Mouse (Mus musculus): ENCODE measurements at regions not wholly inside any gene's neighbourhood (a gene's known extent, or its start where the extent isn't known, plus 50 kb on each side); places are given as distances from the start of the nearest gene placed in this dataset.
A peak's percentile ranks its signal among the peaks of the same experiment; 100 is the strongest.

DNA sequence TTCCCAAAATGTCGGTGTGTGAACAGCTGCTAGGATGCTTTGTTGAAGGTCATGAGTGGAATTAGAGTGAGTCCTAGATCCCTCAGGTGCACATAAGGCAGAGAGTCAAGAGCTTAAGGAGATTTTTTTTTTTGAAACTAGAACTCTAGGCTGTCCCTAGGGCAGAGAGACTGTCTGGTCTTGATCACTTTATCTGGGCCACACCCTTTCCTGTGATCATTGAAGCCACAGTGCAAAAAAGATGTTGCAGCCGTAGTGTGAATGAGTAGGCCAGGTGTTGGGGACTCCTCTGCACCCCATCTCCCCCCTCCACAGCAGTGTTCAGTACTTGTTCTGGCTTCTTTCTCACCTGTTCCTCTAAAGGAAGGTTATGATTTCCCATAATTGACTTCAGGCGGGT, 153.9 kb downstream of the Katnal1 start:
- DNase-seq: no peak

DNA sequence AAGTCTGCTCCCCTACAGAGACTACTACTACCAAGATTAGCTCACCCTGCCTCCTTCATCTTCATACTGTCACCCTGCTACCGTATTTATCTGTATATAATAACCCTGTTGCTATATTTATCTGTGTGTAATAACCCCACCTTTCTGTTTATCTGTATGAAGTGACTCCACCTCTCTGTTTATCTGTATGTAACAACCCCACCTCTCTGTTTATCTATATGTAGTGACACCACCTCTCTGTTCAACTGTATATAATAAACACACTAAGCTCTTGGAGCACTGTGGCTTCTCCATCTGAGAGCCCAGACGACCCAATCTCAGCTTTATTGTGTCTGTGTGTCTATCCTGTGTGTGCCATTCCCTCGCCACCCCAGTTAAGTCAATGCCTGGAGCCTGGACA, 154.7 kb downstream of the Katnal1 start:
- DNase-seq: no peak

DNA sequence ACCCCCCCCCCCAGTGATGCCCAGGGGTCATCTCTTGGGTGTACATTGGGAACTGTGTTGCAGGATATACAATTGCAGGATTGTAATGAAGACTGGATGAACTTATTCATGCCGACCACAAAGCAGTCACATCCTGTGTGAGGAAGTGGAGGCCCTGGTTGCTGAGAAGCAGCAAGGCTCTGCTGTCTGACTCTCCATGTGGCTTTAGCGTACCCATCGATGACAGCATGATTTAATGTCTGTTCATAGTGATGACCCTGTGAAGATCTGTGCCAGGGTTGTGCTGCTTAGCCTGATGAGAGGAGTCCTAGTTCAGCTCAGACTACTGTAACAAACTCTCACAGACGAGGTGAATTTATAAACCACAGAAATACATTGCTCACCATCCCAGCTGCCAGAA, 159.7 kb downstream of the Katnal1 start:
- no peak for DNase-seq

DNA sequence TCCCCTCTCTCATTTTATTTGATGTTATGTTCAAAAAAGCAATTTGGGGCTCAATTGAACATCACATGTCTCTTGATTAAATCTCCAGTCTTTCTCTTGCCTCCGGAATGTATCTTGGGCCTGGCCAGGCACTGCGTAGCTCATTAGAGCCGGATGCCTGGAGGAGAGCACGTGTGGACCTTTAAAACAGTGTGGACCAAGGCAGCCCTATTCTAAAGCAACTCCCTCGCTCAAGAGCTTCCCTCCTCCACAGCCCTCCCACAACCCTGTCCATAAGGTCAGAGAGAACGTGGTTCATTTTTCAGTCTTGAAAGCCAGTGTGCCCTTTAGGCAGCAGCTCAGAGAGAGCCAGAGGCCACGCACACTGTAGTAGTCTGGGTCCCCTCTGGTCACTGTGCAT, 160.8 kb downstream of the Katnal1 start:
- DNase-seq: peak; percentile 36 to 50

DNA sequence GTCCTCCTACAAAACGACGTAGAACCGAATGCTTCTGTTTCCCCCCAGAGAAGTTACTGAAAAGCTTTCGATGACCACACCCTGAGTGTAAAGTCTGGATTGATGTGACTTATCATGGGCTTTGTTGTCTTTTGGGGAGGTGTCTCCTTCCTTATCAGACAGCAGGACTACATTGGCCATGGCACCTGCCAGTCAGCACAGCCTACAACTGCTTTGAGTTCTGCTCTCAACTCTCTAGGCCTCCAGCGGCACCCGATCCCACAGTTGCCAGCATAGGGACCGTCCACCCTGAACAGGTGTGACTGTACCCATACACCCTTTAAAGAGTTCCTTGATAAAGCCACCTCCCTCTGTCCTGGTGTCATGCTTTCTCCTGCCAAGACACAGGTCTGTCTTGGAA, 163.1 kb downstream of the Katnal1 start:
- no peak for DNase-seq

DNA sequence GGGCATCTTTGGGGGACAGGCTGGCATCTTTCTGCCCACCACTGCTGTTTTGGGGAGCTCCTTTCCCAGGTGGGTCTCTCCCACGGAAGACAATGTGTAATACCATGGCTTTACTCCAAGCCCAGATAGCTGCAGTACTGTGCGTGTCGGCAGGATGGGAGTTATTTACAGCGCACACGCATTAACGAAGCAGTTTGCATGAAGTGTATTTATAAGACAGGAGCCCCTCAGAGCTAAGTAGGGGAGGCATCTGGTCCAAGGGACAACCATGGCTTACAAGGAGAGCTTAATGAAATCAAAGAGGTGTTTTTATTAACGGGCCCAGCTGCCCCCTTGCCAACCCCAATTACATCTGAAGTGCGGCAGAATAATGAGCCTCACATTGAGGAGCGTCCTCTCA, 169.0 kb downstream of the Katnal1 start:
- no peak for DNase-seq

DNA sequence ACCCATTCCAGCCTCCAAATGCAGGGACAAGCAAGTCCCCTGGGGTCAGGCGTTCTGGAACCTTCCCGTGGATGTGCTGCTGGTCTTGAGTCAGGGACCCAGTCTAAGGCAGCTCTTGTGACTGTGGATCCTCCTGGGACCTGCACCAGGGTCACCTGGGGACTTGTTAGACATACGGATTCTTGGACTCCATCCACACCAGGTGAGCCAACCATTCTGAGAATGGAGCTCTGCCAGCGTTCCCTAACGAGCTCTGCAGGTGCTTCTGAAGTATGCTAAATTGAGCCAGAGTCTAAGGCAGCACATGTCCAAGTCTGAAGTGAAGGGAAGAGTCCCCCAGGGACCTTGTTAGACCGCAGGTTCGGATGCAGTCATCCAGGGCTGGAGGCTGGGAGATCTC, 170.3 kb downstream of the Katnal1 start:
- peak in 1 of 2 experiments; percentile 26 for DNase-seq

DNA sequence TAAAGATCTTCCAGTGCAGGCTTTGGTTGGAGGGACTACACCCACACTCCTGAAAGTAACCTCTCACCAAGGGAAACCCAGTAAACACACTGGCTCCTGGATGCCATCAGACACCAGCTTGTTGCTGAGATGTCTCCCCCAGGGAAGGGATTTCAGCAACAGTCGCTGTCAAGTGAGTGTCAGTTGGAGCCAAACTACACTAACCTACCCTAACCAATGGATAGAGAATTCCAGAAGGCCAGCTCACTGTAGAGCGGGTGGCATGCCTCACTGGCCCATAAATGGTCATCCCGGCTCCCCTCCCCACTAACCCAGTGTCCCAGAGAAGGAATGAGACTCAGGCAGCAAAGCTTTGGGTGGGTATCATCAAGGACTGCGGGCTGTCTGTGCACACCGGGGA, 171.4 kb downstream of the Katnal1 start:
- DNase-seq: peak in 1 of 2 experiments; percentile 37

DNA sequence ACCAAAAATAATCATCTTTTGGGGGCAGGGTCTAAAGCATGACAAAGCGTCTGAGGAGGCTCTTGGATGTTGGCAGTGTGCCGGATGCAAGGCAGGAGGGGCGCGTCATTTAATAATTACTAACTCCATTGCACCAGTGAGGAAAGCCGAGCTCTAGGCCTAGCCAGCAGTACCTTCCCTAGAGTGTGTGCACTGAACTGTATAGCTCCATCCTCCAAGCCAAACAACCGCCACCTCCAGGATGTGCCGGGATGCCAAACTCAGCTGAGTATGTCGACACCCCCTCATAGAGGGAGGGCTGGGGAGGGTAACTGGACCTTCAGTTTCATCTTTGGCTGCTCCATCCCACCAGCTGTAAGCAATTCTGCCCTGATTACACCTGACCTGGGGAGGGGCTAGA, 171.9 kb downstream of the Katnal1 start:
- DNase-seq: peak; percentile 68 to 74

DNA sequence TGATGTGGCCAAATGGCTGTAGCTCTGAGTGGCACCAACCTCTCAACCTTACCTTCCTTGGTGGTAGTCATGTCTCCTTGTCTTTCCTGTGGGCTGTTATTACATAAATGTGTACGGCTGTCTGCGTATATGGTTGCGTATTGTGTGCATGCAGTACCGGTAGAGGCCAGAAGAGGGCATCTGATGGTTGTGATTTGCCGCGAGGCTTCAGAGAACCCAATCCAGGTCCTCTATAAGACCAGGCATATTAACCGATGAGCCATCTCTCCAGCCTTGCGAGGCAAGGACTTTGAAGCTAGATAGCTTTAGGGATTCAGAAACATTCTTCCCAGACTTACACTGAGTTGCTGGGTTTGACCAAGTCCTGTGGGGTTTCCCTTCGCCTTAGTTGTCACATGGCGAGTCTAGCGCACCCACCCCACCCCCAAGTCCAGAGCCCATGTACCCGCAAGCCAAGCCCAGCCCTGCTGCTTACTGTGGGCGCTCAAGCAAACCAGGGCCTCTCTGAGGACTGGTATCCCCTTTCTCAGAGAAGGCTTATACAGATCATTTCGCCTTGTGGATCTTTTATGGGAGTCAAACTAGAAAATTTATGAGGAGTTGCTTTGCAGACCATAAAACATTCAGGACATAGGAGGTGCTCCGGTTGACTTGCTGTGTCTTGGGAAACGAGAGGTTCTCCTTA, 172.7 kb downstream of the Katnal1 start:
- peak; percentile 73 to 78 for DNase-seq

DNA sequence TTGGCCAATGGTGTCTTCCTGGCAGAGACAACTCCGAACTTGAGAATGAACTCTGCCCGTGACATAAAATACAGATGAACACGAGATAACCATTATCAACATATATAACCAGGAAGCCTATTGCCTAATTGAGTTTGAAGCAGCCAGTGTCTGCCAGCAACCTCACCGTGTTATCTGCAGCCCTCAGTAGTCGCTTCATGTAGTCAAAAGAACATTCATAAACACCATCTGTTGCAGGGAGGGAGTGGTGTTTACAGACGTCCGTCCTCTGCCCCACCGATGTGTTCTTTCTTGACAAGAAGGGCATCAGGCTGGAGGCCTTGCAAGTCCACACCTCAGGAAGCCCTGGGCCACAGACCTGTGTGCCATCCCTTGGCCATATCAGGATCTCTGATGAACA, 173.3 kb downstream of the Katnal1 start:
- DNase-seq: no peak

DNA sequence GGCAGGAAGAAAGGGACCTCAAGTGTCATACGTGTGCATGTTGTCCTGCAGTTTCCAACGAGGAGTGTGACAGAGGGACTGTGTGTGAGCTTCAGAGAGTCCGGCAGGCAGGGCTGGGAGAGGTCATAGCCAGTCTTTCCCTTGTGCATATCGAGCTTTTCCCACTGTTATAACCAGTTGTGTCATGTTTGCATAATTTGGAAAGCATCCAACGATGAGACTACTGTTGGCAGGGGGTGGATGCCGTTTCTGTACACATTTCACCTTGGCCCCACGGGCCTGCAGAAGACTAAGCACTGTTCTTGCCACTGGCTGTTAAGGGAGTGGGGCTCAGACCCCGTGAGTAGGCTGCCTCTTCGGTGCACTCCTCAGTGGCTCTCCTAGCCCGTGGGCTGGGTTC, 174.2 kb downstream of the Katnal1 start:
- DNase-seq: no peak

DNA sequence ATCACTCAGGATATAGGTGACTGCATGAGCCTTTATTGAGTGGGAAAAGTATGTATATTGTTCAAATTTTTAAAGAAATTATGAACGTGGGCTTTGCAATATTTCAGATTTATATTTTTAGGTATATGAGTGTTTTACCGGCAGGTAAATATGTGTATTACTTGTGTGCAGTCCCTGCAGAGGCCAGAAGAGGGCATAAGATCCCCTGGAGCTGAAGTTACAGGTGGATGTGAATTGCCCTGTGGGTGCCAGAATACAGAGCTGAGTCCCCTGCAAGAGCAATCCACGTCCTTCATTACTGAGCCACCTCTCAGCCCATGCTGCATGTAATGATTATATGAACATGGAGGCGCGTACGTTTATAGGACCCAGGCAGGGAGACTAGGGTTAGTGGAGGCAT, 174.8 kb downstream of the Katnal1 start:
- no peak for DNase-seq

DNA sequence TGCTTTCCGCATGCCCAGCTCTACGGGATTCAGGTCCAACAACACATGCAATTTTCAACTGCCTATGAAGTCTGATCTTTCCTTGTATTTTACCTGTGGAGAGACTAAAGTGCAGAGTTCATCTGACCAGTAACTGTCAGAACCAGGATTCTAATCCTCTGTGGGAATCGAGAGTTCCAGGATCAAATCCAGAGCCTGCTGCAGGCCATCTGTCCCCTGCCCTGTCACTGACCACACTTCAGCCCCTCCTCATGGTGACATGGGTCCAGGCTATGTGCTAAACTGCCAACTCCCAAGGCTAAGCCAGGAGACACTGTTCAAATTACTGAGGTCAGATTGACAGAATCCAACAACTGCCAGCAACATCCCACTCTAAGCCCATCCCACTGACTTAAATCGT, 175.7 kb downstream of the Katnal1 start:
- DNase-seq: no peak

DNA sequence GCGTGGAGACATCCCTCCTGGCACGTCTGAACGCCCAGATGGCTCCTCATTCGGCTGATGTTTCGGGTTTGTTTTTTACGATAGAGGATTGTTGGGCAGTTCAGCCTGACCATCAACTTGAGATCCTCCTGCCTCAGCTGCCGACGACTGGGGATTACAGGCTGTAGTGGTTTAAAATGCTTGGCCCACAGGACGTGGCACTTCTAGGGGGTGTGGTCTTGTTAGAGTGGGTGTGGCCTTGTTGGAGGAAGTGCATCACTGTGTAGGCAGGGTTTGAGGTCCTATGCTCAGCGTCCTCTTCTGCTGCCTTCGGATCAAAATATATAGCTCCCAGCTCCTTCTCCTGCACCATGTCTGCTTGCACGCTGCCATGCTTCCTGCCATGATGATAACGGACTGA, 177.1 kb downstream of the Katnal1 start:
- no peak for DNase-seq

DNA sequence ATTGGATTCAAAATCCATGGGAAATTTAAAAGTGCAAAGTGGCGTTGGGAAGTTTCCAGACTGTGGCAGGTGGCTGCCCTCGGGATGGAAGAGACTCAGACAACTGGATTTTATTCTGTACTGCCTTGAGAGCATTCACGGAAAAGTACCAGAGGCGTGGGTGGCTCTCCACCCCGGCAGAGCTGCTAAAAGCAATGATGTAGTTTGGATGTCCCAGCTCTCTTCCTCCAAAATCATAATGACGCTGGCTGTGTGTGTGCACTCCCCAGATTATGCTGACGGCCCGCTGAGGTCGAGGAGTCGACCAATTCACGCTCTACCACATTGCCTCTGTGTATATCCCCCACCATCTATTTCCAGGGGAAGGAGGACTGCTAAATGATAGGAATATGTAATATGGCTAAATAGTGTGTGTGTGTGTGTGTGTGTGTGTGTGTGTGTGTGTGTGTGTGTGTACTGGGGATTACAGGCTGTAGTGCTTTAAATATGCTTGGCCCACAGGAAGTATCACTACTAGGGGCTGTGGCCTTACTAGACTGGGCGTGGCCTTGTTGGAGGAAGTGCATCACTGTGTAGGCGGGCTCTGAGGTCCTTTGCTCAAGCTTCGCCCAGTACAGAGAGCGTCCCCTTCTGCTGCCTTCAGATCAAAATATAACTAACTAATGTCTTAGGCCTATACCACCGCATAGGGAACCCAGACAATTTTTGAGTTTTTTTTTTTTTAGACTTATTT, 179.0 kb downstream of the Katnal1 start:
- DNase-seq: no peak

DNA sequence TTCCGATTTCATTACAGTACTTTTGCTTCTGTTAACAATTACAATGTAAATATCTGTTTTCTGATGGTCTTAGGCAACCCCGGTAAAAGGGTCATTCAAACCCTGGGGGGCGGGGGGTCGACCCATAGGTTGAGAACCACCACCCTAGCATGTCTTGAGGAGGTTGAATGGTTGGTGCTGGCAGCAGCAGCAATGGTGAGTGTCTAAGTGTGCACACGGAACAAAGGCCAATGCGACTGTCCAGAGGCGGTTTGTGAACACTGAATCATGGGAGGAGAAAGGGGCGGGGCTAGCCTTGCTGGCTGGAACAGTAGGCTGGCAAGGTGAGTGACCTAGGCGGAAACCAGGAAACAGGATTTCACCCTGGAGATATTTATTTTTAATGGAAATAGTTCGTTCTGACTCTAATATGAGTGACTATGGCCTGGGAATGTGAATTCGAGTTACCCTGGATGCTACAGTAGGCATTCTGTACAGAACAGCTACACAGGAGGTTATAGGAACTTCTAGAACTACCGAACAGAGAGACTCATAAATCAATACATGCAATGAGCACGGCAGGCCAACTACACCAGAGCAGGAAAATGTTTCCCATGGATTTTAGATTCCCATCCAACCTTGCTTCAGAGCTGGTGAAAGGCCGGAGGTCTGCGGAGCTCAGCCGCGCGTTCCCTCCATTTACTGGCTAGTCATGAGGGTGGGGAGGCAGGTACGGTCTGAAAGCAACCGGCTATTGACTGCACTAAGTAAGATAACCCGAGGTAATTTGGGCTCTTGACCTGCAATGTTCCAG, 181.0 kb downstream of the Katnal1 start:
- no peak for DNase-seq

DNA sequence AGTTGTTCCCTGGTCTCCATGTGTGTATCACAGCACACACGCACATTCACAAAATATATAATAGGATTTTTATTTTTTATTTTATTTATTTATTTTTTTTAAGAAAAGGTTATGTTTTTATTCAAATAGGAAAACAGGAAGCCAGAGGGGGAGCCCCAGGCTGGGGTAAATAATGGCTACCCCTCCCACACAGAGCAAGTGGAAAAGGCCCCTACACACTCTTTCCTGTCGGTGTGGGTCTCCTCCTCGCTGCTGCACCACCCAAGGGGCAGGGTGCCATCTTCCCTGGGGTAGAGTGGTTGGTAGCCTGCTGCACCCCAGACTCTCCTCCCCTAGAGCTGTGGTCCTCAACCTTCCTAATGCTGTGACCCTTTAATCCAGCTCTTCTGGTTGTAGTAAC, 181.6 kb downstream of the Katnal1 start:
- no peak for DNase-seq

DNA sequence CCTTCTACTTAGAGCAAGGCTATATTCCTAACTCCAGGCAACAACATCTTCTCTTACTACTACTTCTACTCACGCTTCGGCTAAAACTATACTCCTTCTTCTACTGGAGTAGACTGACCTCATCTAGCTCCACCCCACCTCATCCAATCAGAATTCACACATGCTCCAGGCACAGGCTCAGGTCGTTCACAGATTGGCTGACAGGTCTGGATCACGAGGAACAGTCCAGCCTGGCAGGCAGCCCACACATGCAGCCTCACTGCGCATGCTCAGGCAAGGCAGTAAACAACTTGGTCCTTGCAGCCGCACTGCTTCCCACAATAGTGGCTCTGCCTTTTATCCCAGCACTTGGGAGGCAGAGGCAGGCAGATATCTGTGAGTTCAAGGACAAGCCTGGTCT, 182.4 kb downstream of the Katnal1 start:
- peak in 1 of 2 experiments; percentile 27 for DNase-seq

DNA sequence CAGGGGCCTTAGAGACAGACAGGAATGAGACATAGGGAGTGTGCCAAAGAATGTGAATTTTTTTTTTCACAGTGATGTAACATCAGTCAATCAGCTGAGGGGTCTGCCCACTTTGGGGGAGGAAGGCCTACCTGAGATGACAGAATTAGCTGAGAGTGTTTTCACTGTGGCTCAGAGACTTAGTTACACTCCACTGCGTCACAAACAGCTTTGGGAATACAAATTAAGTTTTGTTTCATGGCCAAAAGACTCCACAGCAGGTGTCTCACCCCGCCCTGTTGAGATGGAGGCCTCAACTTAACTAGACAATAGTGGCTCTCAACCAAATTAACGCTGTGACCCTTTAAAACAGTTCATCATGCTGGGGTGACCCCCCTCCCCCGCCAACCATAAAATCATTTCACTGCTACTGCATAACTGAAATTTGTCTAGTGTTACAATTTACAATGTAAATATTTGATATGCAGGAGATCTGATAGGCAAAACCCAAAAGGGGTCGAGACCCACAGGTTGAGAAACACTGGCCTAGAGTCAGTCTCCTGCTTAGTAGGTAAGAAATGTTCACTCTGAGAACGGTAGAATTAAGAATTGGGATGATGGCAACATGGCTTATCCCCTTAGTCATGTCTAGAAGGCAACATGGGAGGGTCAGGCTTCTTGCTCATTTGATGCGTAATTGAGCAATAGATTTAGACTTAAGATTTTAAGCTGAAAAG, 184.3 kb downstream of the Katnal1 start:
- DNase-seq: no peak

DNA sequence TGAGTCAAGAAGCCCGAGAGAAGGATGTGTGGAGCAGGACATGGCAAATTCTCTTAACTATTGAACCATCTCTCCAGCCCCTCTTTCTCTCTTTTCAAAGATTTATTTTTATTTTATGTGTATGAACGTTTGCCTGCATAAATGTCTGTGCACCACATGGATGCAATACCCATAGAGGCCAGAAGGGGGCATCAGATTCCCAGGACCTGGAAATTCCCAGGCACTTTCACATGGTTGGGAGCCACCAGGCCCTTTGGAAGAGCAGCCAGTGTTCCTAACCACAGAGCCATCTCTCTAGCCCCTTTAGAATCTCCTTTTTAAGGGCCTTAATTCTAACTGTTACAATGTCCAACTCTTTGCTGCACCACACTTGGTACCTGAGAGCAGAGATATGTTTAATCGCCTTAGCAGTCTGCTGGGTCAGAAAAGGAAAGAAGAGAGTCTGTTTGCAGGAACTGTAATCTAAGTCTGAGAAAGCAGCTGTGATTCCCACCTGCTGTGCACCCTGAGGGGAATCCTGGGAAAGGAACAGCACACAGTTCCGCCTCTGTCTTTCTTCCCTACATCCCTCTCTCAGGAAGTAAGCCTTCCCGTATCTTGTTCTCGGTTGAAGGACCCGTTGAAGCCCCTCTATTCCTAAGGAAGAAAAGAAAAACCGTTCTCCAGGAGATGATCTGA, 186.8 kb downstream of the Katnal1 start:
- DNase-seq: peak in 1 of 2 experiments; percentile 16

DNA sequence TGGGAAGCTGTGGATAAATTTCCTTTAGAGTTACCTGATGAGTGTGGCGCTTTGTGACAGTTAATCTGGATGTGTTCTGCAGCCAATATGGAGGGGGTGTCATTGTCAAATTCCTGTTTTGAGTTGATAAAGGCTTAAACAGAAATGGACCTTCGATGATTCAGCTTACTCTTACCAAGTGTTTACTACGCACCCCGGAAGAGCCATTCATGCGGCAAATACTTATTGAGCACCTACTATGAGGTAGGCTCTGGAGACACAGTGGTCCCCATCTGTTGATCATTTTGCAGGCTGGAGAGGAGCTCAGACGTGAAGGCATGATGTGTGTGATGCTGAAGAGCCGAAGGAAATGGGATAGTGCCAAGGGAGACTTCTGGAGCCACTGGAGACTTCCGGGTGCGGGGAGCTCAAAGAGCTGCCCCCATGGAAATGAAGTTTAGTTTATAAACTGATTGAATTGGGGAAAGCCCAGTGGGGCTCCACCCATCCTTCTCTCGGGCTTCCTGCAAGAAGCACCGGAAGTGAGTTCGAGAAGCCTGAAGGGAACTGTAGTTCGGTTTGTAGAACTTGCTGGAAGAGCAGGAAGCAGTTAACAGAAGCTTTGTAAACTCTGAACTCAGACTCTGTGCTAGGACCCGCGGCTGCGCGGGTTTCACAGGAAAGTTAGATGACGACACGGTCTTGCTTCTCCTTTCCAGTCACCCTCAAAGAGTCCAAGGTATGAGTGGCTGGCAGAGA, 187.7 kb downstream of the Katnal1 start:
- DNase-seq: no peak

Measured in kidney, postnatal 4 days (tissue).